In genomic region chr9:35523541-35523940, GRCm38 (mm10) we compare ENCODE assay signal across 9 mouse cellular contexts. TPM values are rescaled to one million over a fixed set of nuclear protein-coding genes. Genes with fewer than 3 reads are reported as not detected.
DNase-seq lines count a peak whose midpoint lies in the region; ATAC-seq and TF ChIP-seq lines count a peak whose summit lies in the region.
"Had no signal": no experiment of that assay in that cellular context is flagged by ENCODE, and none has a peak within 500 bp of the region (broad histone marks: within the 10 kb centered on the region; RNA-seq: fewer than 3 reads in every experiment).

No protein-coding gene starts in this region.

- no peak for TF ChIP-seq CTCF in embryonic fibroblast, embryonic 13.5 days (IDR thresholded peaks at IDR 0.05; ENCODE audit: borderline replicate concordance, insufficient read depth, low read length)

- H3K27me3 ChIP-seq in heart, embryonic 14.5 days (ENCODE audit: control insufficient read depth, insufficient read depth, low read length): no peaks in the 10 kb centered on the region
- no peaks in the 10 kb centered on the region for H3K27me3 ChIP-seq in midbrain, embryonic 15.5 days (replicated peaks)
- no peaks in the 10 kb centered on the region for H3K27me3 ChIP-seq in liver, embryonic 11.5 days (replicated peaks; ENCODE audit: control insufficient read depth, insufficient read depth, low read length)

- ATAC-seq in heart, embryonic 14.5 days (ENCODE audit: insufficient number of reproducible peaks, insufficient read depth, low FRiP score, low read depth): peak; percentile 53; the same call in 1 of the 2 replicates
- ATAC-seq in midbrain, embryonic 15.5 days (replicated peaks): peak; percentile 87
- no peak for ATAC-seq in liver, embryonic 11.5 days (replicated peaks; ENCODE audit: low FRiP score)

- peak; percentile 6 to 58 for DNase-seq in urinary bladder, postnatal 36 days (ENCODE audit: low spot score in 2 of 2)
- DNase-seq in urinary bladder, adult 2 months (ENCODE audit: low spot score): no peak
- peak; percentile 42 to 67 for DNase-seq in left cerebral cortex, adult 9 months (ENCODE audit: low spot score in 2 of 2)
- DNase-seq in T-cell, adult 2 months (ENCODE audit: low spot score): no peak
- DNase-seq in liver, embryonic 11.5 days (ENCODE audit: low spot score): no peak

- H3K4me1 ChIP-seq in embryonic fibroblast, embryonic 13.5 days (ENCODE audit: control insufficient read depth, insufficient read depth, low read length): no peaks in the 10 kb centered on the region
- H3K4me1 ChIP-seq in heart, embryonic 14.5 days (ENCODE audit: control insufficient read depth in 2 of 2, insufficient read depth in 2 of 2, low read length in 2 of 2): peaks cover 5 to 7% of the 10 kb centered on the region in 2 experiments; a peak in 3 of 4 replicates
- peaks cover 12% of the 10 kb centered on the region for H3K4me1 ChIP-seq in midbrain, embryonic 15.5 days
- no peaks in the 10 kb centered on the region for H3K4me1 ChIP-seq in liver, embryonic 11.5 days (replicated peaks; ENCODE audit: control insufficient read depth, insufficient read depth, low read length)
- H3K4me1 ChIP-seq: megakaryocyte, embryonic 14.5 days had no signal

- WGBS in heart, embryonic 14.5 days: 41% methylated on average over 5 of the region's 5 CpGs
- 10% methylated on average over 5 of the region's 5 CpGs for WGBS in midbrain, embryonic 15.5 days
- 46% methylated on average over 5 of the region's 5 CpGs for WGBS in liver, embryonic 11.5 days

- H3K27ac ChIP-seq in embryonic fibroblast, embryonic 13.5 days (ENCODE audit: insufficient read depth, low read length): peak overlapping the region; percentile 30; the same call in 1 of the 2 replicates
- peak overlapping the region; percentile 55 to 66 for H3K27ac ChIP-seq in heart, embryonic 14.5 days (replicated peaks in 1 of 2; ENCODE audit: control insufficient read depth in 1 of 2, insufficient read depth in 1 of 2, low read depth in 2 of 2, low read length in 2 of 2)
- peak overlapping the region; percentile 51 for H3K27ac ChIP-seq in midbrain, embryonic 15.5 days
- H3K27ac ChIP-seq in liver, embryonic 11.5 days (ENCODE audit: low read depth, low read length): no peak overlapping the region

- H3K4me3 ChIP-seq in embryonic fibroblast, embryonic 13.5 days (ENCODE audit: insufficient read depth, low read length): no peak overlapping the region
- no peak overlapping the region for H3K4me3 ChIP-seq in heart, embryonic 14.5 days (ENCODE audit: control insufficient read depth in 1 of 2, insufficient read depth in 1 of 2, low read depth in 1 of 2, low read length in 2 of 2)
- H3K4me3 ChIP-seq in midbrain, embryonic 15.5 days: no peak overlapping the region
- no peak overlapping the region for H3K4me3 ChIP-seq in liver, embryonic 11.5 days (ENCODE audit: low read depth, low read length)
- H3K4me3 ChIP-seq: megakaryocyte, embryonic 14.5 days had no signal

- no peaks in the 10 kb centered on the region for H3K9me3 ChIP-seq in heart, embryonic 14.5 days (ENCODE audit: control insufficient read depth, low read length)
- no peaks in the 10 kb centered on the region for H3K9me3 ChIP-seq in midbrain, embryonic 15.5 days
- H3K9me3 ChIP-seq in liver, embryonic 11.5 days (ENCODE audit: control insufficient read depth, low read length): no peaks in the 10 kb centered on the region
- H3K9me3 ChIP-seq: megakaryocyte, embryonic 14.5 days had no signal

- no peaks in the 10 kb centered on the region for H3K36me3 ChIP-seq in heart, embryonic 14.5 days (ENCODE audit: control insufficient read depth, insufficient read depth, low read length)
- no peaks in the 10 kb centered on the region for H3K36me3 ChIP-seq in midbrain, embryonic 15.5 days (replicated peaks)
- no peaks in the 10 kb centered on the region for H3K36me3 ChIP-seq in liver, embryonic 11.5 days (ENCODE audit: control insufficient read depth, insufficient read depth, low read length)

- no peak for TF ChIP-seq POLR2A in embryonic fibroblast, embryonic 13.5 days (IDR thresholded peaks at IDR 0.05; ENCODE audit: low read depth, low read length)

- peak overlapping the region; percentile 28; the same call in 1 of the 2 replicates for H3K4me2 ChIP-seq in heart, embryonic 14.5 days (ENCODE audit: low read length)
- peak overlapping the region; percentile 0; the same call in 1 of the 2 replicates for H3K4me2 ChIP-seq in midbrain, embryonic 15.5 days
- H3K4me2 ChIP-seq in liver, embryonic 11.5 days: no peak overlapping the region

- no peak overlapping the region for H3K9ac ChIP-seq in heart, embryonic 14.5 days (ENCODE audit: low read length)
- H3K9ac ChIP-seq in midbrain, embryonic 15.5 days: no peak overlapping the region
- H3K9ac ChIP-seq in liver, embryonic 11.5 days (ENCODE audit: low read depth, low read length): no peak overlapping the region

RNA-seq across cellular contexts. Expression of gene Gm1113, which starts 5.5 kb away (rescaled TPM):
- polyA plus RNA-seq in urinary bladder, adult 2 months (2012; rRNA removed): not detected in 2 replicates
- not detected in 2 replicates for polyA plus RNA-seq in embryonic fibroblast, embryonic 13.5 days (2011; ENCODE audit: insufficient read length, low read depth, missing spikeins)
- not detected in 2 replicates for polyA plus RNA-seq in heart, embryonic 14.5 days (2014; fragmentation: Nextera tagmentation; extraction: Ambion mirVana)
- polyA plus RNA-seq in midbrain, embryonic 15.5 days (2015; fragmentation: Nextera tagmentation; extraction: Ambion mirVana): not detected in 2 replicates
- polyA plus RNA-seq in liver, embryonic 11.5 days (2014; fragmentation: Nextera tagmentation; extraction: Ambion mirVana): not detected in 2 replicates

RNA-seq across cellular contexts. Expression of gene Ddx25, which starts 34.8 kb away (rescaled TPM):
- polyA plus RNA-seq in urinary bladder, adult 2 months (2012; rRNA removed): 0.03 TPM in 1 of 2 replicates, not detected in the other
- 0.26 and 0.28 TPM in 2 replicates for polyA plus RNA-seq in embryonic fibroblast, embryonic 13.5 days (2011; ENCODE audit: insufficient read length, low read depth, missing spikeins)
- 0.73 and 0.89 TPM in 2 replicates for polyA plus RNA-seq in heart, embryonic 14.5 days (2014; fragmentation: Nextera tagmentation; extraction: Ambion mirVana)
- 27.9 and 30.0 TPM in 2 replicates for polyA plus RNA-seq in midbrain, embryonic 15.5 days (2015; fragmentation: Nextera tagmentation; extraction: Ambion mirVana)
- 1.5 and 1.7 TPM in 2 replicates for polyA plus RNA-seq in liver, embryonic 11.5 days (2014; fragmentation: Nextera tagmentation; extraction: Ambion mirVana)

RNA-seq across cellular contexts. Expression of gene Pus3, which starts 34.9 kb away (rescaled TPM):
- 10.8 and 13.5 TPM in 2 replicates for polyA plus RNA-seq in urinary bladder, adult 2 months (2012; rRNA removed)
- 9.6 and 12.7 TPM in 2 replicates for polyA plus RNA-seq in embryonic fibroblast, embryonic 13.5 days (2011; ENCODE audit: insufficient read length, low read depth, missing spikeins)
- 13.8 and 14.4 TPM in 2 replicates for polyA plus RNA-seq in heart, embryonic 14.5 days (2014; fragmentation: Nextera tagmentation; extraction: Ambion mirVana)
- polyA plus RNA-seq in midbrain, embryonic 15.5 days (2015; fragmentation: Nextera tagmentation; extraction: Ambion mirVana): 14.8 and 16.0 TPM in 2 replicates
- polyA plus RNA-seq in liver, embryonic 11.5 days (2014; fragmentation: Nextera tagmentation; extraction: Ambion mirVana): 22.6 and 23.2 TPM in 2 replicates

RNA-seq across cellular contexts. Expression of gene Pate2, which starts 46.5 kb away (rescaled TPM):
- polyA plus RNA-seq in urinary bladder, adult 2 months (2012; rRNA removed): 0.18 and 0.25 TPM in 2 replicates
- polyA plus RNA-seq in embryonic fibroblast, embryonic 13.5 days (2011; ENCODE audit: insufficient read length, low read depth, missing spikeins): 0.23 and 0.53 TPM in 2 replicates
- polyA plus RNA-seq in heart, embryonic 14.5 days (2014; fragmentation: Nextera tagmentation; extraction: Ambion mirVana): 0.26 and 0.28 TPM in 2 replicates
- 1.2 TPM in 2 replicates for polyA plus RNA-seq in midbrain, embryonic 15.5 days (2015; fragmentation: Nextera tagmentation; extraction: Ambion mirVana)
- polyA plus RNA-seq in liver, embryonic 11.5 days (2014; fragmentation: Nextera tagmentation; extraction: Ambion mirVana): 0.16 TPM in 1 of 2 replicates, not detected in the other

RNA-seq across cellular contexts. Expression of gene Hyls1, which starts 46.7 kb away (rescaled TPM):
- 2.8 and 2.9 TPM in 2 replicates for polyA plus RNA-seq in urinary bladder, adult 2 months (2012; rRNA removed)
- 11.2 and 12.9 TPM in 2 replicates for polyA plus RNA-seq in embryonic fibroblast, embryonic 13.5 days (2011; ENCODE audit: insufficient read length, low read depth, missing spikeins)
- 14.8 and 15.8 TPM in 2 replicates for polyA plus RNA-seq in heart, embryonic 14.5 days (2014; fragmentation: Nextera tagmentation; extraction: Ambion mirVana)
- polyA plus RNA-seq in midbrain, embryonic 15.5 days (2015; fragmentation: Nextera tagmentation; extraction: Ambion mirVana): 14.5 and 16.3 TPM in 2 replicates
- 12.8 and 14.1 TPM in 2 replicates for polyA plus RNA-seq in liver, embryonic 11.5 days (2014; fragmentation: Nextera tagmentation; extraction: Ambion mirVana)

Comparison
In these comparisons a context has a peak if more than half of its experiments do, and no peak if none do; other contexts are left out.
1. DNase-seq: peak in urinary bladder, postnatal 36 days (2 of 2) and left cerebral cortex, adult 9 months (2 of 2); none in urinary bladder, adult 2 months (single experiment), T-cell, adult 2 months (single experiment) and liver, embryonic 11.5 days (single experiment).
2. RNA of gene Ddx25, which starts 34.8 kb away (polyA plus RNA-seq): 27.9 to 30.0 TPM in midbrain, embryonic 15.5 days; 1.5 to 1.7 TPM in liver, embryonic 11.5 days, 0.73 to 0.89 TPM in heart, embryonic 14.5 days, 0.26 to 0.28 TPM in embryonic fibroblast, embryonic 13.5 days and 0.03 TPM in urinary bladder, adult 2 months; every median in the first group is over 10 times any median in the second.